In genomic region chr16:33399913-33400782, GRCm38 (mm10) we compare ENCODE assay signal across 8 mouse cellular contexts. TPM values are rescaled to one million over a fixed set of nuclear protein-coding genes. Genes with fewer than 3 reads are reported as not detected.
DNase-seq lines count a peak whose midpoint lies in the region; ATAC-seq and TF ChIP-seq lines count a peak whose summit lies in the region.

No protein-coding gene starts in this region.

- H3K4me3 ChIP-seq in liver, postnatal 0 days (ENCODE audit: low read depth, low read length): peak overlapping the region; percentile 52
- peak overlapping the region; percentile 40 for H3K4me3 ChIP-seq in neural tube, embryonic 13.5 days

- no peak for TF ChIP-seq CTCF in liver, postnatal 0 days (IDR thresholded peaks at IDR 0.05; ENCODE audit: low read depth)

- no peaks in the 10 kb centered on the region for H3K27me3 ChIP-seq in liver, postnatal 0 days (ENCODE audit: insufficient read depth, low read length)
- H3K27me3 ChIP-seq in neural tube, embryonic 13.5 days: no peaks in the 10 kb centered on the region

- WGBS in liver, postnatal 0 days (ENCODE audit: insufficient replicate concordance): under 1% methylated on average over 28 of the region's 28 CpGs
- 2% methylated on average over 28 of the region's 28 CpGs for WGBS in neural tube, embryonic 13.5 days

- peak overlapping the region; percentile 72 for H3K9ac ChIP-seq in liver, postnatal 0 days (replicated peaks)
- peak overlapping the region; percentile 65 for H3K9ac ChIP-seq in neural tube, embryonic 13.5 days

- peak overlapping the region; percentile 86 for H3K4me2 ChIP-seq in liver, postnatal 0 days (ENCODE audit: low read depth, low read length)
- H3K4me2 ChIP-seq in neural tube, embryonic 13.5 days: peak overlapping the region; percentile 64

- H3K27ac ChIP-seq in liver, postnatal 0 days (ENCODE audit: low read depth): peak overlapping the region; percentile 75
- peak overlapping the region; percentile 53 for H3K27ac ChIP-seq in neural tube, embryonic 13.5 days (replicated peaks)

- peaks cover 18% of the 10 kb centered on the region for H3K4me1 ChIP-seq in liver, postnatal 0 days (ENCODE audit: insufficient read depth)
- peaks cover 24% of the 10 kb centered on the region for H3K4me1 ChIP-seq in neural tube, embryonic 13.5 days (replicated peaks)

- TF ChIP-seq EP300 in liver, postnatal 0 days (IDR thresholded peaks at IDR 0.05; ENCODE audit: low read depth): no peak

- no peaks in the 10 kb centered on the region for H3K9me3 ChIP-seq in liver, postnatal 0 days (ENCODE audit: low read length)
- no peaks in the 10 kb centered on the region for H3K9me3 ChIP-seq in neural tube, embryonic 13.5 days

- peak; percentile 50 for DNase-seq in right cerebral cortex, adult 18-20 months
- no peak for DNase-seq in right cerebral cortex, postnatal 36 days (ENCODE audit: low spot score in 2 of 2)
- DNase-seq in embryo, embryonic 11 days: peak; percentile 90
- peak; percentile 98 for DNase-seq in heart, adult 11 months
- DNase-seq in kidney, adult 11 months: peak; percentile 64
- peak; percentile 83 for DNase-seq in liver, postnatal 0 days
- DNase-seq in thymus, adult 18-20 months: peak; percentile 63 to 66

- no peaks in the 10 kb centered on the region for H3K36me3 ChIP-seq in liver, postnatal 0 days (replicated peaks; ENCODE audit: insufficient read depth, low read length)
- H3K36me3 ChIP-seq in neural tube, embryonic 13.5 days: no peaks in the 10 kb centered on the region

- ATAC-seq in liver, postnatal 0 days: peak; percentile 95
- ATAC-seq in neural tube, embryonic 13.5 days (ENCODE audit: low read depth): peak; percentile 55; the same call in 1 of the 2 replicates

RNA-seq across cellular contexts. Expression of gene Zfp148, which starts 19.5 kb away (rescaled TPM):
- 11.7 and 13.2 TPM in 2 replicates for polyA plus RNA-seq in liver, postnatal 0 days (2015; fragmentation: Nextera tagmentation; extraction: Ambion mirVana)
- polyA plus RNA-seq in neural tube, embryonic 13.5 days (2015; fragmentation: Nextera tagmentation; extraction: Ambion mirVana): 50.2 and 54.0 TPM in 2 replicates

Comparison
In these comparisons a context has a peak if more than half of its experiments do, and no peak if none do; other contexts are left out.
1. DNase-seq: peak in right cerebral cortex, adult 18-20 months (single experiment), embryo, embryonic 11 days (single experiment), heart, adult 11 months (single experiment), kidney, adult 11 months (single experiment), liver, postnatal 0 days (single experiment) and thymus, adult 18-20 months (2 of 2); none in right cerebral cortex, postnatal 36 days (0 of 2).